Mouse (Mus musculus): ENCODE measurements around the gene Primpol. TPM values are rescaled to one million over a fixed set of nuclear protein-coding genes. Genes with fewer than 3 reads are reported as not detected.

Gene Primpol
- 19.2 and 20.1 TPM in 2 replicates for total RNA-seq (2015)
- 7.5 and 9.6 TPM in 2 replicates for total RNA-seq (2017)

GRCm38 (mm10) chr8:46616879-46617689 lies at the start of gene Primpol, which contains the start of gene Casp3:
Gene Primpol (minus strand): TSS chr8:46617212.
Gene Casp3 (plus strand): TSS chr8:46617291.
- ATAC-seq (ENCODE audit: poor library complexity, severe bottlenecking) = peak; percentile 85

- no peak for ATAC-seq (ENCODE audit: poor library complexity, severe bottlenecking)
These were observed 38.9 kb upstream of the Primpol start for GRCm38 (mm10) chr8:46655919-46656318.

DNA sequence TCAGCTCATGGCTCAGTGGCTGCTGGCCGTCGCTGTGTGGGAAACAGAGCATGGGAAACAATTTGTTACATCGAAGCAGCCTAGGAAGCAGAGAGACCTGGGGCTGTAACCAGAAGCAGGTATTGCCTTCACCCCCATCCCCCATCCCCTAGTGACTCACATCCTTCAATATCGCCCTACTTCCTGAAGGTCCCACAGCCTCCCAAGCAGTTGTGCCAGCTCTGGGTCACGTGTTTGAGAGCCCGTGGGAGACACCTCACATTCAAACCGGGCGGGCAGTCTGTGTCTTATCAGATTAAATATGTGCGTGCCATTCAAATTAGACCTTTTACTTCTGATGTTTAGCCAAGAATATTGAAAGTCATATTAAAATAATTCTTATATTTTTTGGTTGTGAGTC lies 34.9 kb upstream of the Primpol start:
- ATAC-seq (ENCODE audit: poor library complexity, severe bottlenecking) = no peak

DNA sequence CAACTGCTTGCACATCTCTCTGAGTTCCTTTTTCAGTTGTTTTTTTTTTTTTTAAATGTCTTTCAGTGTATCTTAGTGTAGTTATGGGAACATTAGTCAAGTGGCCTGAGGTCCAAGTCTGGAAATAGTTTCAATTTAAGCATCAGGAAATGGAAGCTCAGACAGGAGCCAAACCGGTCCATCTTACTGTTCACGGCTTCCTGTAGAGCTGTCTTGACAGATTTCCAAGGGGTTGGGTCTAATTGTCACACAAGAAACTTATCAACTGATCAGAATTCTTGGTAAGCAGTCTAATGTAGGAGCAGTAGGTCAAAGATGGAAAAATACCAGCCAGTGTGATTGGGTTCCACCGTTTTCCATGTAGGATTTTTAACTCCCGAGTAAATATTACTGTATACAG lies 31.4 kb upstream of the Primpol start:
- no peak for ATAC-seq (ENCODE audit: poor library complexity, severe bottlenecking)

GRCm38 (mm10) chr8:46641272-46641671 lies 24.3 kb upstream of the Primpol start:
- 0 out of 2 replicates have a peak, but pooled peaks have one; percentile 5 for ATAC-seq (ENCODE audit: poor library complexity, severe bottlenecking)

GRCm38 (mm10) chr8:46639852-46640251 lies 22.8 kb upstream of the Primpol start:
- ATAC-seq (ENCODE audit: poor library complexity, severe bottlenecking) = peak; percentile 96

DNA sequence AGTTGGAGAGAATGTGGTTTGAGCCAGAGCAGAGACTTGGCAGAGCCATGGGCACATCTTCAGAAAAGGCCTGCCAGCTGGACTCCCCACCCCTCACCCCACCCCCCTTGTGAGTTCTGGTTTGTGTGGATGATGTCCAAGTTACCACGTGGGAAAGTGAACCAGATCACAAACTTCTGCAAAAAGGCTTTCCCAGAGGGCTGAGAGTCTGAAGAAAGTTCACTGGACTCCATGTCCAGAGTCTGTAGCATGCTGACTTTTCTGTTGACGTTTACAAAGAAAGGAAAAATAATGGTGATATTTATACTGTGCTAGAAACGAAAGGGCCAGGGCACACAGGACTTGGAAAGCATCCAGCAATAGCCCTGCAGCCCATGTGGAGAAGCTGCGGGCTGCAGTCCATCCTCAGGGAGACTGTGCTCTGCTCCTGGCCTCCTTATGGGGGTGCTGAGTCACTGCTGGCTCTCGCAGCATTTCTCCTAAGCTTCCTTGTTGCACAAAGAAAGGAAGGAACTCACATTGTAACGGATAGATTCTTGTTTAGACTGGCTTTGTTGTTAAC lies 22.1 kb upstream of the Primpol start:
- ATAC-seq (ENCODE audit: poor library complexity, severe bottlenecking) = peak; percentile 36

DNA sequence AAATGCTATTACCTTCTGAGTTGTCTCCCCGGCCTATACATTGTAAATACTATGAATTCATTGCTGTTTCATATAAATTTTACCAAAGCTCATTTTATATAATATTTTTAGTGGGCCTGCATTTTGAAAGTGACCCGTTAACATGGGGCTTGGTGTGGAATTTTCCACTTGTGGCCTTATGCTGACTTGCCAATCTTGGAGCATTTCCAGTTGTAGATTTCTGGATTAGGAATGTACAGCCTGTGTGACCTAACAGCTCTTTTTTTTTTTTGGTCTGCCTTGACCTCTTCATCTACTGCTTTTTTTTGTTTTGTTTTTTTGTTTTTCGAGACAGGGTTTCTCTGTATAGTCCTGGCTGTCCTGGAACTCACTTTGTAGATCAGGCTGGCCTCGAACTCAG lies 13.9 kb upstream of the Primpol start:
- no peak for ATAC-seq (ENCODE audit: poor library complexity, severe bottlenecking)

GRCm38 (mm10) chr8:46630422-46630821 lies 13.4 kb upstream of the Primpol start:
- no peak for ATAC-seq (ENCODE audit: poor library complexity, severe bottlenecking)

DNA sequence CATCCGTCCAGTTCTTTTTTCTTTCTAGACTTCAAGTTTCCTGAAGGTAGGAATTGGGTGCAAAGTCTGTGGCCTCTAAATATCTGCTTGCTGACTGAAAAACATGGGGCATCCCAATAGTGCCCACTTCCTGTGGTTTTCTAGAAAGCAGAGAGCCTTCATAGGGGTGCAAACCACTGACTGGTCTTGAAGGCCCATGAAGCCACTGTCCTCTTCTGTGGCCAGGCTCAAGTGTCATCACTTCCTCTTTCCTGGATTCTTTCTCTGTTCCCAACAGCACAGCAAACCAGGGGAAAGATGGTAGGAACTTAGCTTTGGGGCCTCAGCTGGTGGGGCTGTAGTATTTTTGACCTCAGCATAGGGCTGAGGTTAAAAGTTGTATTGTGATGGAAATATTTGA lies 11.6 kb upstream of the Primpol start:
- ATAC-seq (ENCODE audit: poor library complexity, severe bottlenecking) = peak; percentile 59

DNA sequence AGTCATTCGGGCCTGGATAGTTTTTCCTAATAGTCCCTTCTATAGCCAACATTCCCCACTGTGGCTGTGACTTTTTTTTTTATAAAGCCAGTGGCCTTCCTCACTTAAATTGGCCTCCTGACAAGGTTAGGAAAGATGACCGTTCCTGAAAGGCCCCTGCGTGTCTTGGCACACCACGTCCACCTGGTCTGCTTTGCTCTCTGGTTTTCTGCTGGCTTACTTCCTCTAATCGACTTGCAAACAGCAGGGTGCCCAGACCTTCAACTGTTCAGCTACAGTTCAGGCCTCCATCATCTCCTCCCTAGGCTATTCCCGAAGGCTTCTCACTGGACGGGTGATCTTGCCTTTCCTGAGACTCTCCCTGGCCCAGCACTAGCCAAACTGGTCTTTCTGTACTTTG lies 10.9 kb upstream of the Primpol start:
- ATAC-seq (ENCODE audit: poor library complexity, severe bottlenecking) = peak; percentile 79

DNA sequence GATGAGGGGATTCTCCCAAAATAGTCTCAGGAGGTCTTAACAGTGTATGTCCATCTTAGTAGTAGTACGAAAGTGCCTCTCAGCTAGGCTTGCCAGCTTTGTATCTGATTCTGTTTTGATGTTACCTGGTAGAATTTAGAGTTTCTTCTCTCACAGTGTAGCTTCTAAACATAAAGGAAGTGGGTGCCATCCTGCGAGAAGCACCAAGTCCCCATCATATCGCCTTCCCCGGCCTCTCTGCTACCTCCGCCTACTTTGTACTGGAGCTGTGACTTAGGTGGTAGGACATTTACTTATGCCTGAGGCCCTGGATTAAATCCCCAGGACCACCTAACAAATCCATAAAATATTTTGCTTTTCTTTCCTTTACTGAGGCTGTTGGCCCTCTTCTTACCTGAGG lies 9.6 kb upstream of the Primpol start:
- ATAC-seq (ENCODE audit: poor library complexity, severe bottlenecking) = no peak

DNA sequence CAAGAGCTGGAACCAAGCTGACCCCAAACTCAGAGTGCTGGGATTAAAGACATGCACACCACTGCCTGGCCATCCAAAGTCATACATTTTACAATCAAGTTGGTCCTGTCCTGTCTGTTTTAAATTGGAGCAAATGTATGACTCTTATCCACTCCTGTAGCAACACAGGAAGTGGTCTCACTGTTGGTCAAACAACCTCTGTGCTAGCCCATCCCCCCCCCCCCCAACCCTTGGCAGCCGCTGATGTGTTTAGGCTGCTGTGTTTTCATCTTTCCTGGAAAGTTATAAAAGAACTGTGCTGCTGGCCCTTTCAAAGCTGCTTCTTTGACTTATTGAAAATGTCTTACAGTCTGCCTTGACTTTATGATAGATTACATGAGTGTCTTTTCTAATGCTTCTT lies 8.2 kb upstream of the Primpol start:
- ATAC-seq (ENCODE audit: poor library complexity, severe bottlenecking) = no peak

- no peak for ATAC-seq (ENCODE audit: poor library complexity, severe bottlenecking)
These were observed 5.6 kb upstream of the Primpol start for GRCm38 (mm10) chr8:46622446-46623270.

GRCm38 (mm10) chr8:46618639-46619320 lies 1.8 kb upstream of the Primpol start:
- ATAC-seq (ENCODE audit: poor library complexity, severe bottlenecking) = no peak

GRCm38 (mm10) chr8:46617690-46618620 lies 943 bp upstream of the Primpol start:
- peak; percentile 45 for ATAC-seq (ENCODE audit: poor library complexity, severe bottlenecking)

GRCm38 (mm10) chr8:46615936-46616335 lies 1.1 kb downstream of the Primpol start:
- no peak for ATAC-seq (ENCODE audit: poor library complexity, severe bottlenecking)

GRCm38 (mm10) chr8:46613377-46613776 lies 3.6 kb downstream of the Primpol start:
- ATAC-seq (ENCODE audit: poor library complexity, severe bottlenecking) = no peak

DNA sequence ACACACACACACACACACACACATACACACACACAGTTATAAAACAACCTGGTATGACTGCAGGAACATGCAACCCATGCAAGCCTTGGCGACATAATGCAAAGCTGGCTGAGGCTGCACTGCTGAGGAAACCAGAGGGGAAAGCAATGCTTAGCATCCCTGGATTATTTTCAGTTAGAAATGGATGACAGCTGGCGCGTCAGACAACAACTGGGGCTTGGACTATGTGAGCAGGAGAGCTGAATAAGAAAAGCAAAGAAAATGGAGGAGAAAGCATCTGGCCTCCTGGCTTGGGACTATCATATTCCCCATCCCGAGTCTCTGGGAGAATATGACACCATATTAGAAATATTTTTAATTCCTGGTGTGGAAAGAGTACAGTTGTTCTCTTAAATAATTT lies 4.1 kb downstream of the Primpol start:
- ATAC-seq (ENCODE audit: poor library complexity, severe bottlenecking) = no peak

GRCm38 (mm10) chr8:46611557-46611956 lies 5.5 kb downstream of the Primpol start:
- no peak for ATAC-seq (ENCODE audit: poor library complexity, severe bottlenecking)

Measured in megakaryocyte, adult 5-6 weeks (primary cell).